ENCODE assay signal across 9 mouse cellular contexts in the genomic region with DNA sequence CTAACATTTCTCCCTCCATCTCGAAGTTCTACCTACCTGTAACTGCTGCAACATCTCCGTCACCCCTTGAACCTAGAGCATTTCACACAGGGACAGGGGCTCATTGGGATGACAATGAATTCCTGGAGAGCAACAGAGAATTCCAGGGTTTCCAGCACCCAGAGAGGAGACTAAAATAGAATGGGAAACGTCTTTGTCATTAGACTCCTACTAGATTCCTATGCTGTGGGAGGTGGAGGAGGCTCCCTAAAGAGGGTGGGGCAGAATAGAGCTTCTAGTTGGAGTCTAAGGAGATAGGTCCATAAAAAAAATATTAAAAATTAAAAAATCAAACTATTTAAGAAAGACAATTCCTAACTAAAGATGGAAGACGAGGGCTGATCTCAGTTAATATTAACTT. TPM values are rescaled to one million over a fixed set of nuclear protein-coding genes. Genes with fewer than 3 reads are reported as not detected.
DNase-seq lines count a peak whose midpoint lies in the region; ATAC-seq lines count a peak whose summit lies in the region.
"Had no signal": no experiment of that assay in that cellular context is flagged by ENCODE, and none has a peak within 500 bp of the region (broad histone marks: within the 10 kb centered on the region; RNA-seq: fewer than 3 reads in every experiment).

No protein-coding gene starts in this region.

- peaks cover 20% of the 10 kb centered on the region for H3K27me3 ChIP-seq in heart, embryonic 15.5 days
- no peaks in the 10 kb centered on the region for H3K27me3 ChIP-seq in forebrain, embryonic 16.5 days (replicated peaks; ENCODE audit: control insufficient read depth, insufficient read depth, low read length)
- H3K27me3 ChIP-seq in midbrain, embryonic 12.5 days = peaks cover 7% of the 10 kb centered on the region

- H3K4me1 ChIP-seq in heart, embryonic 15.5 days (replicated peaks) = peaks cover 11% of the 10 kb centered on the region
- peaks cover 16% of the 10 kb centered on the region for H3K4me1 ChIP-seq in forebrain, embryonic 16.5 days (replicated peaks; ENCODE audit: control insufficient read depth, insufficient read depth, low read length)
- H3K4me1 ChIP-seq in midbrain, embryonic 12.5 days = peaks cover 6% of the 10 kb centered on the region
- H3K4me1 ChIP-seq: liver, embryonic 13.5 days had no signal

- no peaks in the 10 kb centered on the region for H3K36me3 ChIP-seq in heart, embryonic 15.5 days
- H3K36me3 ChIP-seq in forebrain, embryonic 16.5 days (ENCODE audit: control insufficient read depth, insufficient read depth) = no peaks in the 10 kb centered on the region
- H3K36me3 ChIP-seq in midbrain, embryonic 12.5 days = no peaks in the 10 kb centered on the region
- H3K36me3 ChIP-seq: liver, embryonic 13.5 days had no signal

- H3K4me3 ChIP-seq in heart, embryonic 15.5 days = peak overlapping the region; percentile 60
- peak overlapping the region; percentile 70 for H3K4me3 ChIP-seq in forebrain, embryonic 16.5 days (replicated peaks; ENCODE audit: low read length)
- peak overlapping the region; percentile 61 for H3K4me3 ChIP-seq in midbrain, embryonic 12.5 days

- 32% methylated on average over 4 of the region's 4 CpGs for WGBS in heart, embryonic 15.5 days
- 43% methylated on average over 4 of the region's 4 CpGs for WGBS in forebrain, embryonic 16.5 days
- WGBS in midbrain, embryonic 12.5 days = 50% methylated on average over 4 of the region's 4 CpGs

- no peaks in the 10 kb centered on the region for H3K9me3 ChIP-seq in heart, embryonic 15.5 days (replicated peaks)
- H3K9me3 ChIP-seq in forebrain, embryonic 16.5 days (ENCODE audit: control insufficient read depth, low read length) = no peaks in the 10 kb centered on the region
- H3K9me3 ChIP-seq in midbrain, embryonic 12.5 days = no peaks in the 10 kb centered on the region
- H3K9me3 ChIP-seq: liver, embryonic 13.5 days had no signal

- no peak for ATAC-seq in heart, embryonic 15.5 days (replicated peaks; ENCODE audit: insufficient number of reproducible peaks, insufficient read depth, low FRiP score, low read depth)
- peak; percentile 51 for ATAC-seq in forebrain, embryonic 16.5 days
- ATAC-seq in midbrain, embryonic 12.5 days (ENCODE audit: low FRiP score, low read depth) = peak; percentile 3
- ATAC-seq in activated CD4-positive, CD25-positive, alpha-beta regulatory T cell, adult 4 months = no peak

- no peak overlapping the region for H3K9ac ChIP-seq in heart, embryonic 15.5 days
- H3K9ac ChIP-seq in forebrain, embryonic 16.5 days (replicated peaks; ENCODE audit: low read depth, low read length) = peak overlapping the region; percentile 92
- peak overlapping the region; percentile 72 for H3K9ac ChIP-seq in midbrain, embryonic 12.5 days (replicated peaks)
- H3K9ac ChIP-seq: liver, embryonic 13.5 days had no signal

- no peak for DNase-seq in heart, adult 18-20 months
- DNase-seq in ZHBTc4 (ENCODE audit: low read depth, low spot score) = peak; percentile 4
- no peak for DNase-seq in spleen, postnatal 36 days (ENCODE audit: low spot score in 2 of 2)
- DNase-seq in adrenal gland, adult (ENCODE audit: inconsistent age in 2 of 2, low spot score in 1 of 2) = no peak
- DNase-seq: liver, embryonic 13.5 days had no signal

- peak overlapping the region; percentile 97 for H3K4me2 ChIP-seq in heart, embryonic 15.5 days
- peak overlapping the region; percentile 68 for H3K4me2 ChIP-seq in forebrain, embryonic 16.5 days (ENCODE audit: low read length)
- peak overlapping the region; percentile 85 for H3K4me2 ChIP-seq in midbrain, embryonic 12.5 days (replicated peaks)

- H3K27ac ChIP-seq in heart, embryonic 15.5 days = no peak overlapping the region
- peak overlapping the region; percentile 83 for H3K27ac ChIP-seq in forebrain, embryonic 16.5 days (ENCODE audit: low read length)
- H3K27ac ChIP-seq in midbrain, embryonic 12.5 days (replicated peaks) = peak overlapping the region; percentile 85
- H3K27ac ChIP-seq: liver, embryonic 13.5 days had no signal

RNA-seq across cellular contexts. Expression of gene Frmd3, which starts 0.5 kb away (rescaled TPM):
- 0.19 and 0.63 TPM in 2 replicates for polyA plus RNA-seq in heart, embryonic 15.5 days (2015; fragmentation: Nextera tagmentation; extraction: Ambion mirVana)
- total RNA-seq in heart, adult 18-20 months (2021) = under 1 TPM; 0.12 to 0.23 TPM
- 26.9 and 30.2 TPM in 2 replicates for polyA plus RNA-seq in forebrain, embryonic 16.5 days (2015; fragmentation: Nextera tagmentation; extraction: Ambion mirVana)
- 7.4 and 7.9 TPM in 2 replicates for polyA plus RNA-seq in midbrain, embryonic 12.5 days (2016; fragmentation: Nextera tagmentation; extraction: Ambion mirVana)
- polyA plus RNA-seq in activated CD4-positive, CD25-positive, alpha-beta regulatory T cell, adult 4 months (2017; shearing (Covaris generic)) = under 1 TPM in 1 of 2 experiments, not detected in 1; 0.30 TPM

Comparison
In these comparisons a context has a peak if more than half of its experiments do, and no peak if none do; other contexts are left out.
1. ATAC-seq: peak in forebrain, embryonic 16.5 days (single experiment) and midbrain, embryonic 12.5 days (single experiment); none in heart, embryonic 15.5 days (single experiment) and activated CD4-positive, CD25-positive, alpha-beta regulatory T cell, adult 4 months (single experiment).
2. Peak in every context shown above with its lines, with median percentiles within 50 percentile points of each other: H3K4me2 ChIP-seq and H3K4me3 ChIP-seq.